Comparison of ENCODE assay signal across 21 mouse cellular contexts in genomic region chr15:70605251-70605650, GRCm38 (mm10).
DNase-seq lines count a peak whose midpoint lies in the region; ATAC-seq and TF ChIP-seq lines count a peak whose summit lies in the region.
"Had no signal": no experiment of that assay in that cellular context is flagged by ENCODE, and none has a peak within 500 bp of the region (broad histone marks: within the 10 kb centered on the region; RNA-seq: fewer than 3 reads in every experiment).

No protein-coding gene starts in this region.

- 55% methylated on average over 4 of the region's 4 CpGs for WGBS in forebrain, postnatal 0 days
- 91% methylated on average over 4 of the region's 4 CpGs for WGBS in forebrain, embryonic 11.5 days

- TF ChIP-seq CTCF in forebrain, postnatal 0 days (IDR thresholded peaks at IDR 0.05; ENCODE audit: low read depth): no peak

- H3K9ac ChIP-seq in forebrain, postnatal 0 days: no peak overlapping the region
- H3K9ac ChIP-seq in forebrain, embryonic 11.5 days (ENCODE audit: low read length): no peak overlapping the region
- H3K9ac ChIP-seq: embryonic facial prominence, embryonic 15.5 days; heart, embryonic 12.5 days; hindbrain, embryonic 15.5 days had no signal

- no peak overlapping the region for H3K4me3 ChIP-seq in forebrain, postnatal 0 days (ENCODE audit: low read depth, low read length)
- H3K4me3 ChIP-seq in forebrain, embryonic 11.5 days (ENCODE audit: low read depth, low read length): no peak overlapping the region
- H3K4me3 ChIP-seq: embryonic facial prominence, embryonic 15.5 days; erythroblast, embryonic 14.5 days; gastrocnemius, adult 2 months; heart, embryonic 12.5 days; hindbrain, embryonic 10.5 days; hindbrain, embryonic 15.5 days had no signal

- H3K27ac ChIP-seq in forebrain, postnatal 0 days (ENCODE audit: low read depth, low read length): no peak overlapping the region
- no peak overlapping the region for H3K27ac ChIP-seq in forebrain, embryonic 11.5 days (ENCODE audit: low read depth, low read length)
- H3K27ac ChIP-seq: embryonic facial prominence, embryonic 15.5 days; gastrocnemius, adult 2 months; hindbrain, embryonic 10.5 days; hindbrain, embryonic 15.5 days had no signal

- ATAC-seq in cerebellum, adult (ENCODE audit: insufficient number of reproducible peaks, low FRiP score, low TSS enrichment): no peak
- ATAC-seq in forebrain, postnatal 0 days: no peak; the same call in 1 of the 2 replicates
- no peak for ATAC-seq in forebrain, embryonic 11.5 days (replicated peaks; ENCODE audit: low FRiP score)
- ATAC-seq: inflammation-experienced regulatory T-cells, adult 6 months; intestine, postnatal 0 days had no signal

- H3K4me1 ChIP-seq in forebrain, postnatal 0 days (ENCODE audit: insufficient read depth): no peaks in the 10 kb centered on the region
- no peaks in the 10 kb centered on the region for H3K4me1 ChIP-seq in forebrain, embryonic 11.5 days (replicated peaks; ENCODE audit: control insufficient read depth, insufficient read depth, low read length)
- H3K4me1 ChIP-seq: embryonic facial prominence, embryonic 15.5 days; heart, embryonic 12.5 days; hindbrain, embryonic 10.5 days; hindbrain, embryonic 15.5 days had no signal

- peak; percentile 55 to 77 for DNase-seq in cerebellum, postnatal 14 days
- peak; percentile 74 for DNase-seq in forebrain, postnatal 0 days
- no peak for DNase-seq in forebrain, embryonic 11.5 days (ENCODE audit: low spot score)
- DNase-seq in layer of hippocampus, adult 9-11 months: peak; percentile 4
- no peak for DNase-seq in layer of hippocampus, adult 8-10 months (ENCODE audit: low spot score in 2 of 2)
- DNase-seq in telencephalon, adult 2 months (ENCODE audit: low read depth, low spot score): peak; percentile 2
- no peak for DNase-seq in thymus, postnatal 0 days (ENCODE audit: low spot score)
- DNase-seq: adrenal gland, postnatal 10 days; cerebellum, adult 11 months; cerebellum, adult 8-10 months; embryo, embryonic 11 days; gastrocnemius, adult 2 months; gastrocnemius, postnatal 25 days had no signal

- no peaks in the 10 kb centered on the region for H3K27me3 ChIP-seq in forebrain, postnatal 0 days (ENCODE audit: insufficient read depth, low read length)
- H3K27me3 ChIP-seq in forebrain, embryonic 11.5 days (ENCODE audit: control insufficient read depth, insufficient read depth, low read length): no peaks in the 10 kb centered on the region
- H3K27me3 ChIP-seq: embryonic facial prominence, embryonic 15.5 days; heart, embryonic 12.5 days; hindbrain, embryonic 15.5 days had no signal

- no peaks in the 10 kb centered on the region for H3K9me3 ChIP-seq in forebrain, postnatal 0 days (ENCODE audit: low read length)
- H3K9me3 ChIP-seq in forebrain, embryonic 11.5 days (ENCODE audit: control insufficient read depth, low read length): no peaks in the 10 kb centered on the region
- H3K9me3 ChIP-seq: embryonic facial prominence, embryonic 15.5 days; heart, embryonic 12.5 days; hindbrain, embryonic 10.5 days; hindbrain, embryonic 15.5 days had no signal

- no peak overlapping the region for H3K4me2 ChIP-seq in forebrain, postnatal 0 days (ENCODE audit: low read depth)
- H3K4me2 ChIP-seq in forebrain, embryonic 11.5 days (ENCODE audit: low read depth, low read length, severe bottlenecking): no peak overlapping the region
- H3K4me2 ChIP-seq: embryonic facial prominence, embryonic 15.5 days; heart, embryonic 12.5 days; hindbrain, embryonic 15.5 days had no signal

- no peaks in the 10 kb centered on the region for H3K36me3 ChIP-seq in forebrain, postnatal 0 days (ENCODE audit: insufficient read depth)
- no peaks in the 10 kb centered on the region for H3K36me3 ChIP-seq in forebrain, embryonic 11.5 days (ENCODE audit: control insufficient read depth, insufficient read depth, low read length)
- H3K36me3 ChIP-seq: embryonic facial prominence, embryonic 15.5 days; heart, embryonic 12.5 days; hindbrain, embryonic 10.5 days; hindbrain, embryonic 15.5 days had no signal

Comparison
In these comparisons a context has a peak if more than half of its experiments do, and no peak if none do; other contexts are left out.
1. DNase-seq: peak in cerebellum, postnatal 14 days (2 of 2), forebrain, postnatal 0 days (single experiment), layer of hippocampus, adult 9-11 months (single experiment) and telencephalon, adult 2 months (single experiment); none in forebrain, embryonic 11.5 days (single experiment), layer of hippocampus, adult 8-10 months (0 of 2) and thymus, postnatal 0 days (single experiment).